Mouse (Mus musculus) heart, embryonic 12.5 days (tissue): ENCODE measurements around the gene Fkbp1a. TPM values are rescaled to one million over a fixed set of nuclear protein-coding genes. Genes with fewer than 3 reads are reported as not detected.

Experiments used
- ATAC-seq: fragments of 200-750 bp; cut with Nextera tagmentation; 2 replicates; pipeline ENCODE4 v1.8.0; 2017; ENCODE audit warnings: moderate TSS enrichment, moderate library complexity; ENCODE audit not compliant: insufficient number of reproducible peaks, low FRiP score
- H3K27ac ChIP-seq: fragments of 300-500 bp; sonication (generic); 2 replicates; pipeline ENCODE4 v1.5.1; 2016; ENCODE audit warnings: mild to moderate bottlenecking, moderate library complexity; ENCODE audit not compliant: poor library complexity, severe bottlenecking
- H3K27me3 ChIP-seq: fragments of 300-500 bp; sonication (generic); replicated peaks from 2 replicates; pipeline ENCODE4 v1.6.1; 2016; ENCODE audit warnings: mild to moderate bottlenecking, moderate library complexity
- H3K36me3 ChIP-seq: fragments of 300-500 bp; sonication (generic); 2 replicates; pipeline ENCODE4 v1.6.1; 2016; ENCODE audit warnings: mild to moderate bottlenecking, moderate library complexity
- H3K4me1 ChIP-seq: fragments of 300-500 bp; sonication (generic); replicated peaks from 2 replicates; pipeline ENCODE4 v1.6.1; 2016; ENCODE audit warnings: mild to moderate bottlenecking
- H3K4me2 ChIP-seq: fragments of 300-500 bp; sonication (generic); 2 replicates; pipeline ENCODE4 v1.6.1; 2016; ENCODE audit warnings: mild to moderate bottlenecking, moderate library complexity
- H3K4me3 ChIP-seq: fragments of 300-500 bp; sonication (generic); 2 replicates; pipeline ENCODE4 v1.5.1; 2016; ENCODE audit warnings: mild to moderate bottlenecking
- H3K9ac ChIP-seq: fragments of 300-500 bp; sonication (generic); 2 replicates; pipeline ENCODE4 v1.6.1; 2016; ENCODE audit warnings: mild to moderate bottlenecking, moderate library complexity
- H3K9me3 ChIP-seq: fragments of 300-500 bp; sonication (generic); replicated peaks from 2 replicates; pipeline ENCODE4 v1.6.1; 2016; ENCODE audit warnings: mild to moderate bottlenecking, moderate library complexity
- WGBS: fragments of 180-500 bp; shearing (Covaris S2); methylation state at CpG from one replicate; pipeline ENCODE4 v1.1.7; 2016; 5-methylcytosine and 5-hydroxymethylcytosine counted together
- polyA plus RNA-seq: library from polyadenylated mRNA; unstranded; fragments of >200 nt; fragmentation: Nextera tagmentation; extraction: Ambion mirVana; gene quantifications from 2 replicates; pipeline ENCODE4 v1.2.1, GENCODE M21; 2016

Gene Fkbp1a
- polyA plus RNA-seq, 1 experiment from 2014 or later = 751 TPM

DNA sequence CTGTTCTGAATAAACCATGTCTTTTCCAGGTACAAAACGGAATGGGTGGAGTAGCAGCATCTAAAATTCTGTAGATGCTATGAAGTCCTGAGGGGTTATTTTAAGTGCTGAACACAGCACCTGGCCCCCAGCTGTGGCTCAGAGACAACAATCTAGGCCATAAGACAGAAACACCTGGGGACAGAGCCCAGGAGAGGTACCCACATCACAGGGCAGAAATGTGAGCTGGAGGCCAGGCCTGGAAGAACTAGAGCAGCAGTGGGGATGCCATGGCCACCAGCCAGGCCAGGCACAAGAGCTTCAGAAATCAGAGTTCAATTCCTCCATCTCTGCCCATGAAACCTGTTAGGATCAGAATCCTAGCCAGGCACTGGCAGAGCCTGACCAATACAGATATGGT lies 14.2 kb upstream of the Fkbp1a start:
- Histone ChIP-seq H3K9me3 (no peaks in the 10 kb centered on the region), H3K27me3 (no peaks in the 10 kb centered on the region), H3K9ac (no peak overlapping the region), H3K27ac (no peak overlapping the region), H3K4me3 (no peak overlapping the region), H3K36me3 (no peaks in the 10 kb centered on the region), H3K4me1 (peaks cover 39% of the 10 kb centered on the region), H3K4me2 (no peak overlapping the region)
- 70% methylated on average over 1 of the region's 1 CpGs for WGBS
- ATAC-seq = no peak

DNA sequence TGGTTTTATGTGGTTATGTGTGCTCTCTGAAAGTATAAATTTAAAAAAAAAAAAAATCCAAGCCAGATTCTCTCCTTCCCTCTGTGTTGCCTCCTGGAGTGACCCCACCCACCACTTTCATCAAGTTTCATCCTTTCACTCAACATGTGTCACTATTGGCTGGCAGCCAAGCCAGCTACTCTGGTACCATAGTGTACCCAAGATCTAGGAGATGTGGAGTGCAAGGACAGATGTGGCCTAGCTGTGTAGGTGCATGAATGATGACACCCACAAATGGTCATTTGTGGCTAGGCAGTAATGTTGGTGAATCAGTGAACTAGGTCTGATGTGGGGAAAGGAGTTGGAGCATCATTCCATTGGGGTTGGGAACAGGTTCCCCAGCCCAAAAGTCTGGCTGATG lies 13.1 kb upstream of the Fkbp1a start:
- H3K4me3 ChIP-seq = no peak overlapping the region
- no peak overlapping the region for H3K9ac ChIP-seq
- H3K36me3 ChIP-seq = no peaks in the 10 kb centered on the region
- no peaks in the 10 kb centered on the region for H3K27me3 ChIP-seq
- H3K4me2 ChIP-seq = no peak overlapping the region
- H3K9me3 ChIP-seq = no peaks in the 10 kb centered on the region
- peaks cover 35% of the 10 kb centered on the region for H3K4me1 ChIP-seq
- ATAC-seq = no peak
- H3K27ac ChIP-seq = no peak overlapping the region

DNA sequence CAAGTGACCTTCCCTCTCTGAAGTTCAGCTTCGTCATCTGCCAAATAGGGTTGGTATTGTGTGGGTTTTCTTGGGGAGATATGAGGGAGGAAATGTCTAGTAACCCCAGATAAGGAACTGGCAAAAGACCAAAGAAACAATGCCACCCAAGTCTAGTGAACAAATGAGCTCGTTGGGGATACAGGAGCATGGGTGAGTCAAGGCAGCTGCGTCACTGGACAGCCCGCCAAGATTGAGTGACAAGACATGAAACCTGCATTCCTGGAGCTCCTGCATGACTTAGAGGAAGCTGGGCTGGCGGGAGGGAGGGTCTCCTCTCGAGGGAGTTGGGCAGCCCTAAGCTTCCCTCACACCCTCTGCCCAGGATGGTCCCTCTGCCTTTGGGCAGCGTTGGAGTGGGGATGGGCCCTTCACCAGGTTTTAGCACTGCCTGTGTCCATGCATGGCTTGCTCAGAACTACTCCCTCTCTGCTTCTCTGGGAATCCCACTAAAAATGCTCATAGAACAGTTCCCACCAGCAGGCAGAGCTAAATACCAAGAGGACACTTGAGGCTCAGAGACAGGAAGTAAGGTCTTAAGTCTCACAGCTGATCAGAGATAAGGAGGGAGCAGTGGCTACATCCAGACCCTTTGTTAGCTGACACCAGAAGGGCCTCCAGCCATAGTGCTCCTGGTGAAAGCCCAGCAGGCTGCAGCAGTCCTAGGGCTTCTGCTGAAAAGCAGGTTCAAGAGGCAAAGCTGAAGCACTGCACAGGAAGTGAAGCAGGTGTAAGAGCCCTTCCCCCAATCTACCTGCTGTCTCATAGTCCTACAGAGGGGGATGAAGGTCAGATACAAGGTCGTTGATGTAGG lies 11.7 kb upstream of the Fkbp1a start:
- peaks cover 25% of the 10 kb centered on the region for H3K4me1 ChIP-seq
- no peaks in the 10 kb centered on the region for H3K36me3 ChIP-seq
- H3K27me3 ChIP-seq = no peaks in the 10 kb centered on the region
- no peak overlapping the region for H3K4me3 ChIP-seq
- H3K9me3 ChIP-seq = no peaks in the 10 kb centered on the region
- peak; percentile 41 for ATAC-seq
- 21% methylated on average over 8 of the region's 8 CpGs for WGBS
- H3K27ac ChIP-seq = 0 out of 2 replicates have a peak overlapping the region, but pooled peaks have one; percentile 3
- H3K9ac ChIP-seq = no peak overlapping the region
- no peak overlapping the region for H3K4me2 ChIP-seq

DNA sequence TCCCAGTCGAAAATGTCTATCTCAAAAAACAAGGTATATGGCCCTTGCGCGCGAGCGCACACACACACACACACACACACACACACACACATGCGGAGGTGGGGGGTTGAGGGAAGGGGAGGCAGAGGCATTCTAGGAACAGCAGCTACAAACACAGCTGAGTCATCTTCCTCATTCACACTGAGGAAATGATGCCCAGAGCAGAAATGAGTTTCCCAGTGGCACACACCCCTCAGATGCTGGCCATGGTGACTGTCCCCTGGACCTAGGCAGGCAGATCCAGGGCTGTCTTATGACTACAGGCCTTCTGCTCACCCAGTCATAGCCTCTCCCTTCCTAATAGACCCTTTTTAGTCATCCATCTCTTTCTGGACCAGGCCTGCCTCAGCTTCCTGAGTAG lies 8.7 kb upstream of the Fkbp1a start:
- no peak for ATAC-seq
- Histone ChIP-seq H3K9ac (no peak overlapping the region), H3K4me1 (peaks cover 13% of the 10 kb centered on the region), H3K27ac (no peak overlapping the region), H3K27me3 (no peaks in the 10 kb centered on the region), H3K4me2 (no peak overlapping the region), H3K4me3 (no peak overlapping the region), H3K36me3 (no peaks in the 10 kb centered on the region), H3K9me3 (no peaks in the 10 kb centered on the region)
- WGBS = 85% methylated on average over 6 of the region's 6 CpGs

DNA sequence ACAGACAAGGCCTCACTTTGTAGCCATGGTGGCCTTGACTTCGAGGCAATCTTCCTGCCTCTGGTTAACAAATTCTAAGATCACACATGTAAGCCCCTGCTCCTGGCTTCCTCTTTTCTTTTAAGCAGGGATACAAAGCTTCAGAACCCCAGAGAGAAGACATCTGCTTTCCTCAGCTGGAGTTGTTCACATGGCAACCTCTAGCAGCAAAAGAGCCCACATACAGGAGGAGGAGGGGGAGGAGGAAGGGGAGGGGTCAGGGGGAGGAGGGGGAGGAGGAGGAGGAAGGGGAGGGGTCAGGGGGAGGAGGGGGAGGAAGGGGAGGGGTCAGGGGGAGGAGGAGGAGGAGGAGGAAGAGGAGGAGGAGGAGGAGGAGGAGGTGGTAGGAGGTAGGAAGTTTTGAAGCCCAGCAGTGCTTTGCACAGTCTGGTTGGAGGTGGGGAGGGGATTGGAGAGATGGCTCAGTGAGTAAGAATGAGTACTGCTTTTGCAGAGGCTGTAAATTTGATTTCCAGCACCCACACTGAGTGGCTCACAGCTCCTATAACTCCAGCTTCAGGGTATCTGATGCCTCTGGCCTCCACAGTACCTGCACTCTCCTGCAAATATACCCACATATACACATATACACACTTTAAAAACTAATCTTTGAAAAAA lies 6.2 kb upstream of the Fkbp1a start:
- H3K4me2 ChIP-seq = no peak overlapping the region
- H3K36me3 ChIP-seq = no peaks in the 10 kb centered on the region
- H3K9me3 ChIP-seq = no peaks in the 10 kb centered on the region
- WGBS = 85% methylated on average over 1 of the region's 1 CpGs
- H3K27me3 ChIP-seq = no peaks in the 10 kb centered on the region
- no peak overlapping the region for H3K4me3 ChIP-seq
- peaks cover 2% of the 10 kb centered on the region; the same call in 1 of the 2 replicates for H3K4me1 ChIP-seq
- ATAC-seq = no peak
- H3K9ac ChIP-seq = no peak overlapping the region
- H3K27ac ChIP-seq = no peak overlapping the region

DNA sequence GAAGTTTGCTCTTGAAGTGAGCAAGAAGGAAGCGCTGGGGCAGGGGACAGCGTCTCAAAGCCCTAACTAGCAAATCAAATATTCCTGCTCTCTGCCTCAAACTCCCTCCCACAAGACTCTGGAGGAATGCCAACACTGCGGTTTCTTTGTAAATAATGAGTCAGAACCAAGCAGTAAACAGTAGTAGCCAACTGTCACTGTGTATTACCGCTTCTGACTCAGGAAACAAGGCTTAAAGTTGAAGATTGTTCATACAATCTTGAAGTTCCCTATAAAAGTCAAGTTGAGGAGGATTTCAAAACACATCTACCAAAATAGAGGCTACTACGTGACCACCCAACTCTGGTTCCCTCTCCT lies 5.7 kb upstream of the Fkbp1a start:
- no peaks in the 10 kb centered on the region for H3K36me3 ChIP-seq
- H3K27me3 ChIP-seq = no peaks in the 10 kb centered on the region
- ATAC-seq = no peak
- H3K27ac ChIP-seq = no peak overlapping the region
- H3K4me3 ChIP-seq = no peak overlapping the region
- H3K9me3 ChIP-seq = no peaks in the 10 kb centered on the region
- H3K9ac ChIP-seq = no peak overlapping the region
- no peak overlapping the region for H3K4me2 ChIP-seq
- 65% methylated on average over 5 of the region's 5 CpGs for WGBS
- peaks cover 3% of the 10 kb centered on the region; the same call in 1 of the 2 replicates for H3K4me1 ChIP-seq

DNA sequence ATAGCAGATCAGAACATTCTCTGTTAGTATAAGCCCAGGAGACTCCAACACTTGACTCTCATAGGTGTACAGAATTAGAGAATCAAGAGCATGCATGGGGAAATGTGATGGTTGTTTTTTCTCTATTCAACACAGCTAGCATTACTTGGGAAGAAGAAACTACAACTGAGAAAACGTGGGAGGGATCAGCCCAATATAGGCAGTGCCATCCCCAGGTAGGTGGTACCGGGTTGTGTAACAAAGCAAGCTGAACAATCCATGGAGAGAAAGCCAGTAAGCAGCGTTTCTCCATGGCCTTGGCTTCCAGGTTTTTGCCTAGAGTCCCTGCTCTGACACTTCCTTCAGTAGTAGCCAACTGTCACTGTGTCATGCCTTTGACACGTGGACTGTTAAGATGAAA lies 3.6 kb upstream of the Fkbp1a start:
- H3K4me2 ChIP-seq = no peak overlapping the region
- ATAC-seq = no peak
- 59% methylated on average over 4 of the region's 4 CpGs for WGBS
- no peaks in the 10 kb centered on the region for H3K36me3 ChIP-seq
- no peaks in the 10 kb centered on the region for H3K9me3 ChIP-seq
- H3K4me3 ChIP-seq = no peak overlapping the region
- H3K27ac ChIP-seq = no peak overlapping the region
- H3K4me1 ChIP-seq = peaks cover 4% of the 10 kb centered on the region; the same call in 1 of the 2 replicates
- no peak overlapping the region for H3K9ac ChIP-seq
- no peaks in the 10 kb centered on the region for H3K27me3 ChIP-seq

DNA sequence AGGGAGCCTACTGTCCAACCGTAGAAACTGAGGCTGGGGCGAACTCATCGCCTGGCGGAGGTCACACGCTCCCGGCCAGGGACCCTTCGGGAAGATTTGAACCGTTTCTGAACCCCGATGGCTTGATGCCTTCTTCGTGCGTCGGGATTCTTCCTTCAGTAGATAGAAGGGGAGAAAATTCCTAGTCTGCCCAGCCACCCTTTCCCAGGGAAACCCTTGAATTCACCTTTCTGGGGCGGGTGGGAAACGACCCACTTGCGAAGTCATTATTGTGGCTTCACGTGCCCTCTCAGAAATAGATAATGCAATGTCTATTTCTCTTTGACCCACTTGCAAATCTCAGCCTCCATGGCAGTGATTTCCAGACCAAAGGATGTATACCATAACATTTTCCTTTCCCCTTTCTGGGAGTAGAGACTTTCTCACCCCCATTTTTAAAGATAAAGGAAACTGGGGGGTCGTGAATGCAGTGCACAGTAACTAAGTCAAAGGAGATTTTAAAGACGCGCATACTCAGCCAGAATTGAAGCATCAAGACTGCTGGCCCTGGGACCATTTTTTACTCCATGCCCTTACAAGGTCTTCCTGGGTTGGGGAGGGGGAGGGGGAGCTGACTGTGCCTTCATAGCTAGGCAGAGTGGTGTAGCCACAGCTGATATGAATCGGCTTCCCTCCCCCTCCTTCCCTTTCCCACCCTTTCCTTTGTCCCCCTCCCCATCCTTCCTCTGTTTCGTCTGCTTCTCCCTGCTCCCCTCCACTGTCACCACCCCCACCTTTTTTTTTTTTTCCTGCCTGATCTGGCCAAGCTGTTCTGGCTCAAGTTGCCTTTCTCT lies 996 bp downstream of the Fkbp1a start:
- Histone ChIP-seq H3K27ac (peak overlapping the region; percentile 97), H3K9me3 (no peaks in the 10 kb centered on the region), H3K4me1 (peaks cover 48% of the 10 kb centered on the region), H3K4me2 (peak overlapping the region; percentile 81), H3K4me3 (peak overlapping the region; percentile 98), H3K27me3 (no peaks in the 10 kb centered on the region), H3K36me3 (peaks cover 40% of the 10 kb centered on the region), H3K9ac (peak overlapping the region; percentile 98)
- peak; percentile 37 for ATAC-seq
- 1% methylated on average over 21 of the region's 21 CpGs for WGBS

DNA sequence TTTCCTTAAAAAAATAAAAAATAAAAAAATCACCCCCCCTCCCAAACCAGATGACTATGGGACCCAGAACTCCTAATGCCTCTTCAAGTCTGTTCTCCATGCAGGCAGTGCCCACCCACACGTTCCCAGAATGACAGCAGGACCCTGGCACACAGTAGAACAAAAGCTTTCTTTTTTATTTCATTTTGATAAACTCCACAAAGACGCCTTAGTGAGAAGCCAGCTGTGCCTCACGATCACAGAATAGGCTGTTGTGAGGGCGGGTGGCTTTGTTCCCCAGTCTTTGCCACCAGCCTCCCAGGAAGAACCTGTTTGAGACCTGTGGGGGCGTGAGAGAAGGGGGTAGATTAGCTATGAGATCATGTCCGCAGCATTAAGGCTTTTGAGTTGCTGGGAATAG lies 2.4 kb downstream of the Fkbp1a start:
- WGBS = 38% methylated on average over 6 of the region's 6 CpGs
- ATAC-seq = no peak
- no peaks in the 10 kb centered on the region for H3K9me3 ChIP-seq
- H3K27ac ChIP-seq = peak overlapping the region; percentile 65
- H3K36me3 ChIP-seq = peaks cover 52% of the 10 kb centered on the region
- peak overlapping the region; percentile 98; the same call in 1 of the 2 replicates for H3K9ac ChIP-seq
- no peaks in the 10 kb centered on the region for H3K27me3 ChIP-seq
- peak overlapping the region; percentile 98 for H3K4me3 ChIP-seq
- peaks cover 60% of the 10 kb centered on the region for H3K4me1 ChIP-seq
- H3K4me2 ChIP-seq = peak overlapping the region; percentile 81

DNA sequence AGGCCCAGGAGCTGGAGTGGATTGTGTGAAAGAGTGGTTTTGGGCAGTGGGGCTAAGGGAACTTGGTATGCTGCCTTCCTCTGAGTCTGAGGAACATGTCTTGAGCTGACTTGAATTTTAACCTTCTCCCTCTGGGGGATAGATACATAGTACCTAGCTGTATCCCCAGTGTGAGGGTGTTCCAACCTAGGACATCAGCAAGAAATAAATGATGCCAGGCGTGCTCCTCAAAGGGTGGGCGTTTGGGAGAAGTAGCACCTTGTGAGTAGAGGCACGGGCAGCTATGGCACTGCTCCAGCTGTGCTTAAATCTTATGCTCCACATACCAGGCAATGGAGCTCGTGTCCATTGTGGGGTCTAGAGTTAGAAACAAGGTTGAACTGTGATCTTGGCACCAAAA lies 4.3 kb downstream of the Fkbp1a start:
- Histone ChIP-seq H3K4me3 (no peak overlapping the region), H3K9me3 (no peaks in the 10 kb centered on the region), H3K9ac (no peak overlapping the region), H3K36me3 (peaks cover 69% of the 10 kb centered on the region), H3K4me1 (peaks cover 71% of the 10 kb centered on the region), H3K27me3 (no peaks in the 10 kb centered on the region), H3K27ac (no peak overlapping the region), H3K4me2 (no peak overlapping the region)
- 80% methylated on average over 4 of the region's 4 CpGs for WGBS
- ATAC-seq = no peak

DNA sequence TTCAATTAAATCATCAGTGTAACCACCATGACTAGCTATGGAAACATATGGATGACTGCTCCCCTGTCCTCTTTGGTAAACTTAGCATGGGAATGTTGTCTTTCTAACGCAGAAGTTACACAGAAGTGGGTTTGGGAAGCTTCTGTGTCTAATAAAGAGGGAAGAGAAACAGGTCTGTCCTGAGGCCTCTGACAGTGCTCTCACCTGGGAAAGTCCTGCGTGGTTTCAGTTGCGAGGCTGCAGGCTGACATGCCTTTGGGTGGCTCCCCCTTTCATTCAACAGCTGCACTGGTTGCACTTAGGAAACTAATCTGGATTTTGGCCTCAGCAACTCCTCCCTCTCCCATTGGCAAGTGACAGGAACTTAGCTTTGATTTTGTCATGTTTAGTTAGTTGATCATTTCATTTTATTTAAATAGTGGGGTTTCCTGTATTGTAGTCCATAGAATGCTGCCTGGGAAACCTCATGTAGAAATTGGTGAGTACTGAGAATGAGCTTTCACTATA lies 7.4 kb downstream of the Fkbp1a start:
- no peak overlapping the region for H3K4me3 ChIP-seq
- H3K4me2 ChIP-seq = no peak overlapping the region
- no peaks in the 10 kb centered on the region for H3K9me3 ChIP-seq
- H3K9ac ChIP-seq = no peak overlapping the region
- ATAC-seq = no peak
- no peaks in the 10 kb centered on the region for H3K27me3 ChIP-seq
- 68% methylated on average over 3 of the region's 3 CpGs for WGBS
- peaks cover 89% of the 10 kb centered on the region for H3K36me3 ChIP-seq
- H3K4me1 ChIP-seq = peaks cover 64% of the 10 kb centered on the region
- H3K27ac ChIP-seq = no peak overlapping the region
